Mouse (Mus musculus) stomach, postnatal 0 days (tissue): ENCODE measurements around the gene Grk2. TPM values are rescaled to one million over a fixed set of nuclear protein-coding genes. Genes with fewer than 3 reads are reported as not detected.

Experiments used
- ATAC-seq: fragments of 200-750 bp; cut with Nextera tagmentation; 2 replicates; pipeline ENCODE4 v1.8.0; 2017; ENCODE audit not compliant: low FRiP score, low TSS enrichment
- DNase-seq: peaks from one replicate; pipeline ENCODE4 v3.0.0-alpha.2; 2016; ENCODE audit warnings: low spot score
- H3K27ac ChIP-seq: fragments of 300-500 bp; sonication (generic); replicated peaks from 2 replicates; pipeline ENCODE4 v1.5.1; 2014; ENCODE audit warnings: mild to moderate bottlenecking, control low read depth
- H3K27me3 ChIP-seq: fragments of 300-500 bp; sonication (generic); 2 replicates; pipeline ENCODE4 v1.6.1; 2014; ENCODE audit warnings: low read length; ENCODE audit not compliant: control insufficient read depth, insufficient read depth
- H3K36me3 ChIP-seq: fragments of 300-500 bp; sonication (generic); 2 replicates; pipeline ENCODE4 v1.6.1; 2014; ENCODE audit warnings: low read length, mixed read lengths; ENCODE audit not compliant: control insufficient read depth, insufficient read depth
- H3K4me1 ChIP-seq: fragments of 300-500 bp; sonication (generic); replicated peaks from 2 replicates; pipeline ENCODE4 v1.6.1; 2014; ENCODE audit warnings: antibody characterized with exemption; ENCODE audit not compliant: control insufficient read depth, insufficient read depth
- H3K4me2 ChIP-seq: fragments of 300-500 bp; sonication (generic); replicated peaks from 2 replicates; pipeline ENCODE4 v1.6.1; 2014; ENCODE audit warnings: low read depth, mild to moderate bottlenecking, control low read depth, moderate library complexity
- H3K4me3 ChIP-seq: fragments of 300-500 bp; sonication (generic); 2 replicates; pipeline ENCODE4 v1.5.1; 2014; ENCODE audit warnings: low read depth, low read length, control low read depth
- H3K9ac ChIP-seq: fragments of 300-500 bp; sonication (generic); 2 replicates; pipeline ENCODE4 v1.6.1; 2014; ENCODE audit warnings: mild to moderate bottlenecking, low read length, control low read depth, mixed read lengths
- H3K9me3 ChIP-seq: fragments of 300-500 bp; sonication (generic); 2 replicates; pipeline ENCODE4 v1.6.1; 2016; ENCODE audit warnings: low read length; ENCODE audit not compliant: control insufficient read depth
- CTCF ChIP-seq: IDR thresholded peaks from 2 replicates; pipeline ENCODE4 v1.5.1; 2016; ENCODE audit warnings: antibody characterized with exemption, low read depth, mild to moderate bottlenecking, moderate library complexity
- EP300 ChIP-seq: optimal IDR thresholded peaks from 2 replicates; pipeline ENCODE3; 2016; ENCODE audit warnings: antibody characterized with exemption
- WGBS: fragments of 180-500 bp; shearing (Covaris S2); extraction: QIAGEN DNeasy Blood & Tissue Kit; methylation state at CpG from one replicate; pipeline ENCODE4 v1.1.7; 2014; 5-methylcytosine and 5-hydroxymethylcytosine counted together
- polyA plus RNA-seq: library from polyadenylated mRNA; unstranded; fragments of >200 nt; fragmentation: Nextera tagmentation; extraction: Ambion mirVana; gene quantifications from 2 replicates; pipeline ENCODE4 v1.2.1, GENCODE M21; 2015

Grk2 gene
- polyA plus RNA-seq, 1 experiment from 2014 or later = 19.3 TPM

- H3K27ac ChIP-seq = peak overlapping the region; percentile 92
- peaks cover 2% of the 10 kb centered on the region; the same call in 1 of the 2 replicates for H3K4me1 ChIP-seq
- DNase-seq (peak; percentile 61), ATAC-seq (peak; percentile 26)
- TF ChIP-seq EP300 (no peak), CTCF (no peak)
- H3K27me3 ChIP-seq = no peaks in the 10 kb centered on the region
- peak overlapping the region; percentile 73 for H3K4me2 ChIP-seq
- peak overlapping the region; percentile 50 for H3K4me3 ChIP-seq
- WGBS = 0% methylated on average over 4 of the region's 4 CpGs
- peak overlapping the region; percentile 72 for H3K9ac ChIP-seq
- H3K36me3 ChIP-seq = peaks cover 8% of the 10 kb centered on the region; the same call in 1 of the 2 replicates
- H3K9me3 ChIP-seq = no peaks in the 10 kb centered on the region
Measured at GRCm38 (mm10) chr19:4332653-4333052, 26.6 kb upstream of the Grk2 start.

DNA sequence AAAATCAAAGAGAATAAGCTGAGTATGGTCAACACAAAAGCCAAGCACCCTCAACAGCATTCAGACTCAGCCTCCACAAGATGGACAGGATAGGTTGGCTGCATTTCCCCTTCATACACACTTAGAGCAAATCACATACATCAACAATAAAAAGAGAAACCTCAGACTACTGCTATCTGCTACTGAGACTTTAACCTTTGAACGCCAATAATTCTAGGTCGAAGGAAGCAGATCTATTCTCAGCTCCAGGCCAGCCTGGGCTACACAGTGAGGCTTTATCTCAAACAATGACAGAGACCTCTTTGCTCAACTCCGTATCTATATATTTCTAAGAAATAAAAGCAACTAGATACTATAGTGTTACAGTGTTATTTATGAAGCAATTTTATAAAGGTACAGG is 25.3 kb upstream of the Grk2 start:
- WGBS = 71% methylated on average over 3 of the region's 3 CpGs
- DNase-seq = no peak
- Histone ChIP-seq H3K9ac (no peak overlapping the region), H3K4me3 (no peak overlapping the region), H3K9me3 (no peaks in the 10 kb centered on the region), H3K4me1 (peaks cover 2% of the 10 kb centered on the region; the same call in 1 of the 2 replicates), H3K27ac (no peak overlapping the region), H3K4me2 (no peak overlapping the region), H3K36me3 (peaks cover 12% of the 10 kb centered on the region; the same call in 1 of the 2 replicates), H3K27me3 (no peaks in the 10 kb centered on the region)
- TF ChIP-seq EP300 = no peak
- no peak for TF ChIP-seq CTCF
- ATAC-seq = no peak

GRCm38 (mm10) chr19:4330603-4331002 is 24.6 kb upstream of the Grk2 start:
- Histone ChIP-seq H3K27me3 (no peaks in the 10 kb centered on the region), H3K36me3 (peaks cover 12% of the 10 kb centered on the region; the same call in 1 of the 2 replicates), H3K4me2 (no peak overlapping the region), H3K27ac (no peak overlapping the region), H3K4me1 (peaks cover 2% of the 10 kb centered on the region; the same call in 1 of the 2 replicates), H3K9me3 (no peaks in the 10 kb centered on the region), H3K9ac (no peak overlapping the region), H3K4me3 (no peak overlapping the region)
- ATAC-seq (no peak), DNase-seq (no peak)
- 45% methylated on average over 2 of the region's 2 CpGs for WGBS
- no peak for TF ChIP-seq CTCF

DNA sequence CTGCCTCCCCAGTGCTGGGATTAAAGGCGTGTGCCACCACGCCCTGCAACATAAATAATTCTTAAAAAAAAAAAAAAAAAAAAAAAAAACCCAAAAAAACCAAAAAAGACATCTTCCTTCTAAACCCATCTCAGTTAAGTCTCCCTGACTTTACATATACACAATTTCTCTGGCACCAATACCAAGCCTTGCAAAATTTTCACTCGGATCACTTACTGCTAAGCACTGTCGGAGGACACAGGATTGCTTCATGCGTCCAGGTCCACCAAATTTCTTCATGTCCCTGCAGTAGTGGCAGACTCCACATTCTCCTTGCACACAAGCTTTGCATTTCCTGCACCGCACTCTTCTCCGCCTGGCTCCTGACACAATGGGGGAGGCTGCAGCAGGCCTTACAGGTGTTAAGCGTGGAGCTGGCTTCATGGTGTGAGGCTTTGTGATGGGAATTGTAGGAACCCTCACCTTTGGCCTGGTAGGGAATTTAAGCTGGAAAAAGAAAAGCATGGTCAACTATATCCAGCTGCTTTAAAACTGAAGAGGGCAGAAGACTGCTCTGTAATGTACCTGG is 22.8 kb upstream of the Grk2 start:
- Histone ChIP-seq H3K4me3 (no peak overlapping the region), H3K36me3 (peaks cover 23% of the 10 kb centered on the region), H3K4me1 (no peaks in the 10 kb centered on the region; the same call in 1 of the 2 replicates), H3K4me2 (no peak overlapping the region), H3K27ac (no peak overlapping the region), H3K9ac (no peak overlapping the region), H3K9me3 (no peaks in the 10 kb centered on the region), H3K27me3 (no peaks in the 10 kb centered on the region)
- no peak for ATAC-seq
- no peak for TF ChIP-seq EP300
- no peak for DNase-seq
- 91% methylated on average over 8 of the region's 8 CpGs for WGBS

GRCm38 (mm10) chr19:4326881-4327280 is 20.9 kb upstream of the Grk2 start:
- H3K9ac ChIP-seq = no peak overlapping the region
- no peak for TF ChIP-seq EP300
- no peak for TF ChIP-seq CTCF
- no peaks in the 10 kb centered on the region for H3K9me3 ChIP-seq
- DNase-seq (no peak), ATAC-seq (no peak)
- H3K4me2 ChIP-seq = no peak overlapping the region
- peaks cover 33% of the 10 kb centered on the region for H3K36me3 ChIP-seq
- WGBS = 53% methylated on average over 1 of the region's 1 CpGs
- no peak overlapping the region for H3K4me3 ChIP-seq
- H3K4me1 ChIP-seq = no peaks in the 10 kb centered on the region
- H3K27me3 ChIP-seq = no peaks in the 10 kb centered on the region
- no peak overlapping the region for H3K27ac ChIP-seq

- no peak for TF ChIP-seq EP300
- no peak for TF ChIP-seq CTCF
- Histone ChIP-seq H3K27me3 (no peaks in the 10 kb centered on the region), H3K27ac (no peak overlapping the region), H3K9ac (no peak overlapping the region), H3K36me3 (peaks cover 35% of the 10 kb centered on the region), H3K4me2 (no peak overlapping the region), H3K9me3 (no peaks in the 10 kb centered on the region), H3K4me1 (no peaks in the 10 kb centered on the region), H3K4me3 (no peak overlapping the region)
- no peak for ATAC-seq
- 69% methylated on average over 3 of the region's 3 CpGs for WGBS
- no peak for DNase-seq
Measured at GRCm38 (mm10) chr19:4326106-4326505, 20.1 kb upstream of the Grk2 start.
